Mouse (Mus musculus): ENCODE measurements around the gene Barx1. TPM values are rescaled to one million over a fixed set of nuclear protein-coding genes. Genes with fewer than 3 reads are reported as not detected.

Barx1 gene
- polyA plus RNA-seq, 1 experiment from 2014 or later: 1.3 TPM

GRCm38 (mm10) chr13:48674609-48675008 is 11.8 kb downstream of the Barx1 start:
- no peak for ATAC-seq (ENCODE audit: insufficient number of reproducible peaks, low FRiP score)
- no peaks in the 10 kb centered on the region; the same call in 1 of the 2 replicates for H3K9me3 ChIP-seq (replicated peaks)
- 71% methylated on average over 5 of the region's 5 CpGs for WGBS
- peaks cover 9% of the 10 kb centered on the region; the same call in 1 of the 2 replicates for H3K4me1 ChIP-seq (replicated peaks)
- peaks cover 88% of the 10 kb centered on the region for H3K27me3 ChIP-seq (replicated peaks)
- H3K9ac ChIP-seq: no peak overlapping the region
- no peak overlapping the region for H3K27ac ChIP-seq (ENCODE audit: poor library complexity, severe bottlenecking)
- no peaks in the 10 kb centered on the region for H3K36me3 ChIP-seq
- no peak overlapping the region for H3K4me2 ChIP-seq
- H3K4me3 ChIP-seq: no peak overlapping the region

GRCm38 (mm10) chr13:48679351-48679750 is 16.6 kb downstream of the Barx1 start:
- ATAC-seq (ENCODE audit: insufficient number of reproducible peaks, low FRiP score): no peak
- H3K27ac ChIP-seq (ENCODE audit: poor library complexity, severe bottlenecking): no peak overlapping the region
- H3K4me2 ChIP-seq: no peak overlapping the region
- H3K4me3 ChIP-seq: no peak overlapping the region
- no peaks in the 10 kb centered on the region for H3K36me3 ChIP-seq
- no peaks in the 10 kb centered on the region; the same call in 1 of the 2 replicates for H3K9me3 ChIP-seq (replicated peaks)
- H3K4me1 ChIP-seq (replicated peaks): no peaks in the 10 kb centered on the region
- no peak overlapping the region for H3K9ac ChIP-seq
- WGBS: 22% methylated on average over 1 of the region's 1 CpGs
- peaks cover 55% of the 10 kb centered on the region for H3K27me3 ChIP-seq (replicated peaks)

- no peaks in the 10 kb centered on the region for H3K36me3 ChIP-seq
- peaks cover 10% of the 10 kb centered on the region; the same call in 1 of the 2 replicates for H3K9me3 ChIP-seq (replicated peaks)
- no peak overlapping the region for H3K4me2 ChIP-seq
- no peak overlapping the region for H3K4me3 ChIP-seq
- H3K9ac ChIP-seq: no peak overlapping the region
- ATAC-seq (ENCODE audit: insufficient number of reproducible peaks, low FRiP score): no peak
- H3K4me1 ChIP-seq (replicated peaks): no peaks in the 10 kb centered on the region
- H3K27me3 ChIP-seq (replicated peaks): peaks cover 24% of the 10 kb centered on the region
- WGBS: 42% methylated on average over 5 of the region's 5 CpGs
- no peak overlapping the region for H3K27ac ChIP-seq (ENCODE audit: poor library complexity, severe bottlenecking)
Measured at GRCm38 (mm10) chr13:48686666-48687065, 23.9 kb downstream of the Barx1 start.

GRCm38 (mm10) chr13:48691991-48692390 is 29.2 kb downstream of the Barx1 start:
- ATAC-seq (ENCODE audit: insufficient number of reproducible peaks, low FRiP score): no peak
- H3K27ac ChIP-seq (ENCODE audit: poor library complexity, severe bottlenecking): no peak overlapping the region
- H3K4me3 ChIP-seq: no peak overlapping the region
- H3K27me3 ChIP-seq (replicated peaks): 0 out of 2 replicates have a peak, but pooled peaks cover 4% of the 10 kb centered on the region
- no peaks in the 10 kb centered on the region for H3K36me3 ChIP-seq
- WGBS: 48% methylated on average over 2 of the region's 2 CpGs
- no peak overlapping the region for H3K4me2 ChIP-seq
- H3K4me1 ChIP-seq (replicated peaks): peaks cover 32% of the 10 kb centered on the region
- no peak overlapping the region for H3K9ac ChIP-seq
- H3K9me3 ChIP-seq (replicated peaks): peaks cover 10% of the 10 kb centered on the region; the same call in 1 of the 2 replicates

GRCm38 (mm10) chr13:48694090-48695064 is 31.6 kb downstream of the Barx1 start:
- Histone ChIP-seq H3K4me2 (peak overlapping the region; percentile 15; the same call in 1 of the 2 replicates), H3K4me1 (replicated peaks) (peaks cover 38% of the 10 kb centered on the region), H3K4me3 (no peak overlapping the region), H3K27me3 (replicated peaks) (0 out of 2 replicates have a peak, but pooled peaks cover 6% of the 10 kb centered on the region), H3K27ac (ENCODE audit: poor library complexity, severe bottlenecking) (peak overlapping the region; percentile 75), H3K9me3 (replicated peaks) (peaks cover 10% of the 10 kb centered on the region; the same call in 1 of the 2 replicates), H3K9ac (no peak overlapping the region), H3K36me3 (no peaks in the 10 kb centered on the region)
- WGBS: 53% methylated on average over 27 of the region's 27 CpGs
- peak; percentile 57; the same call in 1 of the 2 replicates for ATAC-seq (ENCODE audit: insufficient number of reproducible peaks, low FRiP score)

- Histone ChIP-seq H3K4me3 (peak overlapping the region; percentile 52), H3K9ac (peak overlapping the region; percentile 55), H3K27me3 (replicated peaks) (peaks cover 6% of the 10 kb centered on the region; the same call in 1 of the 2 replicates), H3K4me2 (peak overlapping the region; percentile 68), H3K36me3 (no peaks in the 10 kb centered on the region), H3K27ac (ENCODE audit: poor library complexity, severe bottlenecking) (no peak overlapping the region), H3K9me3 (replicated peaks) (no peaks in the 10 kb centered on the region), H3K4me1 (replicated peaks) (peaks cover 4% of the 10 kb centered on the region; the same call in 1 of the 2 replicates)
- 2% methylated on average over 21 of the region's 21 CpGs for WGBS
- peak; percentile 68 for ATAC-seq (ENCODE audit: insufficient number of reproducible peaks, low FRiP score)
Measured at GRCm38 (mm10) chr13:48706385-48706951, 43.7 kb downstream of the Barx1 start.

GRCm38 (mm10) chr13:48712675-48713074 is 49.9 kb downstream of the Barx1 start:
- Histone ChIP-seq H3K9me3 (replicated peaks) (no peaks in the 10 kb centered on the region), H3K36me3 (no peaks in the 10 kb centered on the region), H3K9ac (no peak overlapping the region), H3K4me3 (no peak overlapping the region), H3K27ac (ENCODE audit: poor library complexity, severe bottlenecking) (no peak overlapping the region), H3K4me1 (replicated peaks) (no peaks in the 10 kb centered on the region), H3K27me3 (replicated peaks) (peaks cover 8% of the 10 kb centered on the region; the same call in 1 of the 2 replicates), H3K4me2 (no peak overlapping the region)
- ATAC-seq (ENCODE audit: insufficient number of reproducible peaks, low FRiP score): no peak
- 64% methylated on average over 2 of the region's 2 CpGs for WGBS

- Histone ChIP-seq H3K4me3 (no peak overlapping the region), H3K4me2 (no peak overlapping the region), H3K27ac (ENCODE audit: poor library complexity, severe bottlenecking) (no peak overlapping the region), H3K9me3 (replicated peaks) (peaks cover 4% of the 10 kb centered on the region; the same call in 1 of the 2 replicates), H3K36me3 (no peaks in the 10 kb centered on the region), H3K4me1 (replicated peaks) (no peaks in the 10 kb centered on the region), H3K9ac (no peak overlapping the region), H3K27me3 (replicated peaks) (peaks cover 8% of the 10 kb centered on the region; the same call in 1 of the 2 replicates)
- WGBS: 51% methylated on average over 4 of the region's 4 CpGs
- no peak for ATAC-seq (ENCODE audit: insufficient number of reproducible peaks, low FRiP score)
Measured at GRCm38 (mm10) chr13:48716075-48716474, 53.3 kb downstream of the Barx1 start.

Other genes starting within 250 kb of the Barx1 start
- 3.8 and 4.1 TPM in 2 replicates for gene Zfp169, start 149.5 kb upstream of the Barx1 start, polyA plus RNA-seq (2016; fragmentation: Nextera tagmentation; extraction: Ambion mirVana)
- 0.75 and 0.76 TPM in 2 replicates for gene A830005F24Rik, start 149.4 kb upstream of the Barx1 start, polyA plus RNA-seq (2016; fragmentation: Nextera tagmentation; extraction: Ambion mirVana)
- 6.8 and 7.7 TPM in 2 replicates for gene Ptpdc1, start 37.3 kb upstream of the Barx1 start, polyA plus RNA-seq (2016; fragmentation: Nextera tagmentation; extraction: Ambion mirVana)
- gene Phf2, start 208.1 kb downstream of the Barx1 start, polyA plus RNA-seq (2016; fragmentation: Nextera tagmentation; extraction: Ambion mirVana): 4.9 and 5.7 TPM in 2 replicates

Data from heart, embryonic 12.5 days (tissue).